Mouse (Mus musculus) liver, adult 2 months (tissue): ENCODE results near the gene Otof. TPM values are rescaled to one million over a fixed set of nuclear protein-coding genes. Genes with fewer than 3 reads are reported as not detected.

ENCODE experiments used
- DNase-seq: peaks from one replicate; pipeline ENCODE4 v3.0.0-alpha.2; 2011; ENCODE audit warnings: low read depth, low spot score; ENCODE audit errors: extremely low read depth
- H3K27ac ChIP-seq: fragments of 200-500 bp; replicated peaks from 2 replicates; pipeline ENCODE4 v1.5.1; 2012; ENCODE audit warnings: low read depth, mild to moderate bottlenecking, control low read depth, inconsistent platforms, low read length; ENCODE audit not compliant: insufficient read depth
- H3K27me3 ChIP-seq: fragments of 200-500 bp; 2 replicates; pipeline ENCODE4 v1.6.1; 2012; ENCODE audit warnings: mild to moderate bottlenecking, moderate library complexity, low read length, inconsistent platforms; ENCODE audit not compliant: control insufficient read depth, insufficient read depth
- H3K36me3 ChIP-seq: fragments of 200-500 bp; 2 replicates; pipeline ENCODE4 v1.6.1; 2012; ENCODE audit warnings: low read length, inconsistent platforms; ENCODE audit not compliant: control insufficient read depth, insufficient read depth
- H3K4me1 ChIP-seq: fragments of 200-500 bp; 2 replicates; pipeline ENCODE4 v1.6.1; 2011; ENCODE audit warnings: low read length; ENCODE audit not compliant: control insufficient read depth, insufficient read depth
- H3K4me3 ChIP-seq: fragments of 200-500 bp; 2 replicates; pipeline ENCODE4 v1.5.1; 2011; ENCODE audit warnings: low read depth, mild to moderate bottlenecking, control low read depth, low read length, moderate library complexity; ENCODE audit not compliant: insufficient read depth
- H3K79me2 ChIP-seq: fragments of 200-500 bp; 2 replicates; pipeline ENCODE4 v1.6.1; 2012; ENCODE audit warnings: inconsistent platforms, mild to moderate bottlenecking, low read length, moderate library complexity; ENCODE audit not compliant: control insufficient read depth, insufficient read depth
- H3K9ac ChIP-seq: fragments of 200-500 bp; 2 replicates; pipeline ENCODE4 v1.6.1; 2012; ENCODE audit warnings: low read depth, mild to moderate bottlenecking, control low read depth, inconsistent platforms, low read length
- CTCF ChIP-seq: fragments of 200-500 bp; IDR thresholded peaks from 2 replicates; pipeline ENCODE4 v1.5.1; 2011; ENCODE audit warnings: low read depth, low read length, control low read depth
- POLR2A ChIP-seq: fragments of 200-500 bp; IDR thresholded peaks from 2 replicates; pipeline ENCODE4 v1.6.1; 2011; ENCODE audit warnings: low read length, control low read depth; ENCODE audit not compliant: insufficient read depth; ENCODE audit errors: extremely low read depth
- WGBS: fragments of 180-500 bp; shearing (Covaris S2); methylation state at CpG from one replicate; pipeline ENCODE4 v1.1.7; 2018; 5-methylcytosine and 5-hydroxymethylcytosine counted together
- polyA plus RNA-seq: library from polyadenylated mRNA; depleted of rRNA; stranded (reverse); fragments of >200 nt; gene quantifications from 2 replicates; pipeline ENCODE4 v1.2.3, GENCODE M21; 2012; rRNA removed
- total RNA-seq: library from RNA; depleted of rRNA; stranded (reverse); fragments of >200 nt; gene quantifications from 2 replicates; pipeline ENCODE4 v1.2.3, GENCODE M21; 2014; rRNA removed

The Otof gene
- not detected in 2 replicates for total RNA-seq
- polyA plus RNA-seq = 0.01 TPM in 1 of 2 replicates, not detected in the other

DNA sequence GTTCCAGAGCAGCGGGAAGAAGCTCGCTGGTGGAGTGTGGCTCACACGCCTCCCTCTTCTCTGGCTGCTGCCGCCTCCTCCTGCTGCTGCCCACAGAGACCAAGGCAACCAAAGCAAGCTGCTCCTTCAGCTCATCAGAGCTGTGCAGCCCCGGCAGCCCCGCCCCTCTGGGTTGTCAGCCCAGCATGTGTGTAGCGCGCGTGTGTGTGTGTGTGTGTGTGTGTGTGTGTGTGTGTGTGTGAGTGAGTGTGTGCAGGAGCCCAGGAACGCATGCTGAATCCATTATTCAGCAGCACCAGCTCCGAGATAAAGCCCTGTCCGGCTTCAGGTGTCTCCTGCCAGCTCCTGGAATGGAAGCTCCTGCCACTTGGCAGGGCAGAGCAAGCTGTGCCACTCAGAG lies at the start of gene Otof:
TSS of gene Otof (minus strand) at position 112 of the 400 bp plus-strand sequence.
- Histone ChIP-seq H3K36me3 (no peaks in the 10 kb centered on the region), H3K4me1 (no peaks in the 10 kb centered on the region), H3K9ac (no peak within 1 kb of the TSS), H3K27ac (no peak within 1 kb of the TSS), H3K27me3 (peaks cover 10% of the 10 kb centered on the region), H3K79me2 (no peaks in the 10 kb centered on the region), H3K4me3 (no peak within 1 kb of the TSS)
- 37% methylated on average over 12 of the region's 12 CpGs for WGBS
- TF ChIP-seq CTCF = no peak
- DNase-seq = no peak

DNA sequence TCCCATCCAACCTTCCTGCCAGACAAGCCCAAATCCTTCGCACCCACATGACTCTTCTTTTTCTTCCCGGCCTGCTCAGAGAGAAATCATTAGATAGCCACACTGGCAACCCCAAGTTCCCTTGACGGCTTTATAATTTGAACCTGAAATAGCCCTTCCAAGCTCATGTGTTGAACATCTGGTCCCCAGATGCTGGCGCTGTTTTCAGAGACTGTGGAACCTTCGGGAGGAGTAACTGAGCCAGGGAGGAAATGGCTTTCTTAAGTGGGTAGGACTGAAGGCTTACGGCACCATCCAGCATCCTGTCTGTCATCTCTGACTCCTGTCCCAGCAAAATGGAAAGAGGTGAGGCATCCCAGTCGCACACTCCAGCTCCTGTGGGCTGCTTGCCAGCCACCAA lies 35.6 kb upstream of the Otof start:
- H3K27me3 ChIP-seq = no peaks in the 10 kb centered on the region
- H3K27ac ChIP-seq = no peak overlapping the region
- H3K4me1 ChIP-seq = no peaks in the 10 kb centered on the region
- H3K4me3 ChIP-seq = no peak overlapping the region
- H3K9ac ChIP-seq = no peak overlapping the region
- DNase-seq = no peak
- H3K79me2 ChIP-seq = no peaks in the 10 kb centered on the region
- TF ChIP-seq POLR2A (no peak), CTCF (no peak)
- no peaks in the 10 kb centered on the region for H3K36me3 ChIP-seq
- 86% methylated on average over 7 of the region's 7 CpGs for WGBS

DNA sequence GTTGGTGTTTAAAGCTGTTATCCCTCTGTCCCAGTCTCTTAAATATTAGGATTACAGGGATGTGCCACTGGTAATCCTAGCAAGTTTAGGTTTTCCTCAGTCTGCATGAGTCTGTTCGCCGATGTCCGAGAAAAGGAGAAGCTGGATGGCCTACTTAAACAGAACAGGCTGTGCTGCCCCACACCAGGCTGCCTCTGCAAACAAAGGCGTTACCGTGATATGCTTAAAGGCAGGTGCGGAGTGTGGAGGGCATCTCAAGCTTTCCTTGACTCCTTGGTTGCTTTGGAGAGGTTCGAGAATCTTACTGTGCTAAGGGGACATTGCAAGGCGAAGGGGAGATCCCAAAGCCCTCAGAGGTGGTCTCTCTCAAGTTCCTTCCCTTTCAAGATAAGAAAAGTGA lies 35.1 kb upstream of the Otof start:
- no peaks in the 10 kb centered on the region for H3K27me3 ChIP-seq
- TF ChIP-seq POLR2A = no peak
- TF ChIP-seq CTCF = no peak
- H3K27ac ChIP-seq = no peak overlapping the region
- no peaks in the 10 kb centered on the region for H3K79me2 ChIP-seq
- no peaks in the 10 kb centered on the region for H3K36me3 ChIP-seq
- no peak overlapping the region for H3K9ac ChIP-seq
- H3K4me3 ChIP-seq = no peak overlapping the region
- H3K4me1 ChIP-seq = no peaks in the 10 kb centered on the region
- no peak for DNase-seq
- 68% methylated on average over 8 of the region's 8 CpGs for WGBS

- no peak for TF ChIP-seq CTCF
- TF ChIP-seq POLR2A = no peak
- no peaks in the 10 kb centered on the region for H3K4me1 ChIP-seq
- H3K4me3 ChIP-seq = no peak overlapping the region
- H3K79me2 ChIP-seq = no peaks in the 10 kb centered on the region
- no peaks in the 10 kb centered on the region for H3K27me3 ChIP-seq
- WGBS = 96% methylated on average over 2 of the region's 2 CpGs
- no peak overlapping the region for H3K27ac ChIP-seq
- H3K36me3 ChIP-seq = no peaks in the 10 kb centered on the region
- no peak overlapping the region for H3K9ac ChIP-seq
- DNase-seq = no peak
These were observed 33.6 kb upstream of the Otof start for GRCm38 (mm10) chr5:30495288-30495687.

DNA sequence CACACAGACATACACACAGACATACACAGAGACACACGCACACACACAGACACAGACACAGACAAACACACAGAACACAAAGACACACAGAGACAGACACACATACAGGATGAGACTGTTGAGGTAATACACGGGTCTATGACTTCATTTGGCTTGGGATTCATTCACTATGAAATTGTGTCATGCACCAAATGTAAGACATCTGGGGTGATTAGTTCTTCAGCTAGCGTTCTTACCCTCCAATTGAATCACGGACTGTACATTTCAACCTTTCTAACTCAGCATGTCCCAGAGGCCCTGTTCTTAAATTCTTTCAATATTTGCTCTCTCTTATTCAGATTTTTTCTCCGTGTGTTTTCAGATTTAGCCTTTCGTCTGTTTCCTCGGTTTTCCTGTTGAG lies 32.9 kb upstream of the Otof start:
- WGBS = 77% methylated on average over 7 of the region's 7 CpGs
- no peaks in the 10 kb centered on the region for H3K27me3 ChIP-seq
- H3K9ac ChIP-seq = no peak overlapping the region
- H3K36me3 ChIP-seq = no peaks in the 10 kb centered on the region
- TF ChIP-seq POLR2A = no peak
- TF ChIP-seq CTCF = no peak
- H3K27ac ChIP-seq = no peak overlapping the region
- H3K4me3 ChIP-seq = no peak overlapping the region
- H3K4me1 ChIP-seq = no peaks in the 10 kb centered on the region
- DNase-seq = no peak
- H3K79me2 ChIP-seq = no peaks in the 10 kb centered on the region

GRCm38 (mm10) chr5:30493723-30494122 lies 32.0 kb upstream of the Otof start:
- Histone ChIP-seq H3K79me2 (no peaks in the 10 kb centered on the region), H3K27ac (no peak overlapping the region), H3K4me1 (no peaks in the 10 kb centered on the region), H3K36me3 (no peaks in the 10 kb centered on the region), H3K27me3 (no peaks in the 10 kb centered on the region), H3K4me3 (no peak overlapping the region), H3K9ac (no peak overlapping the region)
- WGBS = 66% methylated on average over 7 of the region's 7 CpGs
- TF ChIP-seq POLR2A = no peak
- no peak for TF ChIP-seq CTCF
- DNase-seq = no peak
